Mouse (Mus musculus) small intestine, adult 2 months (tissue): ENCODE measurements at regions not wholly inside any gene's neighbourhood (a gene's known extent, or its start where the extent isn't known, plus 50 kb on each side); places are given as distances from the start of the nearest gene placed in this dataset.
"Not testable (repeated sequence)": the region's sequence is repeated elsewhere in the genome, so short reads cannot be mapped to it uniquely, and the experiment has no call there.

ENCODE experiments used
- H3K27ac ChIP-seq: fragments of 200-500 bp; 2 replicates; pipeline ENCODE4 v1.5.1; 2012; ENCODE audit warnings: low read depth, low read length, control low read depth, inconsistent platforms; ENCODE audit not compliant: insufficient read depth
- H3K27me3 ChIP-seq: fragments of 200-500 bp; 2 replicates; pipeline ENCODE4 v1.6.1; 2012; ENCODE audit warnings: mild to moderate bottlenecking, moderate library complexity, low read length, inconsistent platforms; ENCODE audit not compliant: control insufficient read depth, insufficient read depth
- H3K36me3 ChIP-seq: fragments of 200-500 bp; 2 replicates; pipeline ENCODE4 v1.6.1; 2012; ENCODE audit warnings: mild to moderate bottlenecking, low read length, control low read depth, inconsistent platforms; ENCODE audit not compliant: control insufficient read depth, insufficient read depth
- H3K4me1 ChIP-seq: fragments of 200-500 bp; 2 replicates; pipeline ENCODE4 v1.6.1; 2012; ENCODE audit warnings: low read length, inconsistent platforms, mixed read lengths; ENCODE audit not compliant: control insufficient read depth, insufficient read depth, insufficient read length
- H3K4me3 ChIP-seq: fragments of 200-500 bp; 2 replicates; pipeline ENCODE4 v1.5.1; 2012; ENCODE audit warnings: low read depth, mild to moderate bottlenecking, control low read depth, inconsistent platforms, low read length, moderate library complexity
- CTCF ChIP-seq: fragments of 200-500 bp; IDR thresholded peaks from 2 replicates; pipeline ENCODE4 v1.5.1; 2012; ENCODE audit warnings: low read depth, mild to moderate bottlenecking, control low read depth, inconsistent platforms, low read length, moderate library complexity, mixed read lengths; ENCODE audit not compliant: insufficient replicate concordance, insufficient read length; ENCODE audit errors: extremely low read depth
- POLR2A ChIP-seq: fragments of 200-500 bp; IDR thresholded peaks from 2 replicates; pipeline ENCODE4 v1.6.1; 2012; ENCODE audit warnings: low read depth, mild to moderate bottlenecking, control low read depth, inconsistent platforms, low read length, moderate library complexity
- WGBS: fragments of 180-500 bp; shearing (Covaris S2); methylation state at CpG from one replicate; pipeline ENCODE4 v1.1.7; 2018; 5-methylcytosine and 5-hydroxymethylcytosine counted together

DNA sequence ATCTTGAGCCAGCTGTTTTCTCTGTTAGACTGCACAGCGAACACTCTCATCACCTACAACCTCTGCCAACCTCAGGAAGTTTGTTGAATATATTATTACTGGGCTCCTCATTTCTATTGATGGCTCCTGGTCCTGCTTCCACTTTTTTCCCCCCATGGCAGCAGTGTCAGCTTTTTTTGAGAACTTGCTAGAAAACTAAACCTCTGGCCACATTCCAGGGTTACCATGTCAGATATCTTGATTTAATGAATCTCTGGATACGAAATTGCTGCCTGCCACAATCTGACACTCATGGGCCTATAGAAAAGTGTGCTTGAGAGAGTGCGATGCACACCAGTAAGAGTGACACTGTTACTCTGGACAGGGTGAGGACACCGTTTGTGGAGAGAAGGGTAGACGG, 170.6 kb upstream of the Slc25a13 start:
- H3K27me3 ChIP-seq: no peaks in the 10 kb centered on the region
- no peak for TF ChIP-seq POLR2A
- no peak for TF ChIP-seq CTCF
- no peak overlapping the region for H3K4me3 ChIP-seq
- H3K4me1 ChIP-seq: no peaks in the 10 kb centered on the region
- no peak overlapping the region for H3K27ac ChIP-seq
- 76% methylated on average over 5 of the region's 5 CpGs for WGBS
- no peaks in the 10 kb centered on the region for H3K36me3 ChIP-seq

DNA sequence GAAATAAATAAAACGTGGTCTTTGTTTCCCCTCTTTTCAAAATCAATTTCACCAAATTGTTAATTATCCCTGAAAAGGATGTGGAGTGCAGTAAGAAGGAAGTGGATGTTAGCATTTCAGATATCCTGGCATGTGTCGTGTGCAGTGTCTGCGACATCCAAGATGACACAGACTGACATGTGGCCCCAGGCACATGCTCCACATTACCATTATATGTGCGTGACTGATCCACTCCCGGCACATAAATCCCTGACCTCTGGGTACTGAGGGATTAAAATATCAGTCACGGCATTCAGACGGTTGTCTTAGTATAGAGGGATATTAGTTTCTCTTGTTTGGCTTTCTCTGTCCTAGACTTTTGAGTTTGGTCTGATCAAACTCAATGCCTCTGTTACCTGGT, 168.0 kb upstream of the Slc25a13 start:
- WGBS: 84% methylated on average over 7 of the region's 7 CpGs
- no peak for TF ChIP-seq POLR2A
- TF ChIP-seq CTCF: no peak
- Histone ChIP-seq H3K4me3 (no peak overlapping the region), H3K4me1 (no peaks in the 10 kb centered on the region), H3K27me3 (no peaks in the 10 kb centered on the region), H3K36me3 (no peaks in the 10 kb centered on the region), H3K27ac (no peak overlapping the region)

DNA sequence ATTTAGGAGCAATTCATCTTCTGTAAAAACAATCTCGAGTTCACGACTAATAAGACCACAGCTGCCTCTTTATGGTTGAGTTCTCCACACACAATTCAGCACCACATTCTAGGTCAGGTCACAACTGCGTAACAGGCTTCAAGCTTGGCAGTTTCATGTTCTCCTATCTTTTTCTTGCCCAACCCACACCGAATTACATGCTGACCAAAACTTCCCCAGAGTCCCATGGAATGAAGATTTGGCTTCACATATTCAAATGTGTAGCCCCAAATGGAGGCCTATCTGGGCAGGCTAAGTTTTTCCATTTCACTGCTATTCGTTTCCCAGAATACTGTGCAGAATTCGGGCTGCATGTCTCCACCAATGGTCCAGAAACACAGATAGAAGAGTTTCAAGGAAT, 167.5 kb upstream of the Slc25a13 start:
- Histone ChIP-seq H3K36me3 (no peaks in the 10 kb centered on the region), H3K4me1 (no peaks in the 10 kb centered on the region), H3K4me3 (no peak overlapping the region), H3K27ac (no peak overlapping the region), H3K27me3 (no peaks in the 10 kb centered on the region)
- TF ChIP-seq CTCF (no peak), POLR2A (no peak)
- WGBS: 74% methylated on average over 6 of the region's 6 CpGs

DNA sequence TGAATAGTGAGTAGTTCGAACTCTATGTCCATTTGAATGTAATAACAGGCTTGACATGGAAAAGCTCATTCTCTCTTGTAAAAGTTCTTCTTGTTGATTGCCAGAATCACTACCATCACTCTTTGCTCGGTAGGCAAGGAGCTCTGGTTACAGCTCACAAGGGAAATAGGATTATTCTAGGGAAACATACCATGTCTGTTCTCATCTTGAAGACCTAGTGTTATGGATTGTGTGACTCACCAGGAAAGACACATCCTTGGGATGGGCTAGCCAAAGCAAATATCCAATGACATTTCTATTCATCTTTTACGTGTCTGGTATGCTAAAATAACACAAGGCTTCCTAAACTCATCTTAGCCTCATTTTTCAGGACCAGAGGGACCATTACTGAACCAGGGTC, 155.4 kb upstream of the Slc25a13 start:
- 80% methylated on average over 3 of the region's 3 CpGs for WGBS
- Histone ChIP-seq H3K27ac (no peak overlapping the region), H3K4me3 (no peak overlapping the region), H3K36me3 (no peaks in the 10 kb centered on the region), H3K4me1 (no peaks in the 10 kb centered on the region), H3K27me3 (no peaks in the 10 kb centered on the region)
- TF ChIP-seq POLR2A (no peak), CTCF (no peak)

DNA sequence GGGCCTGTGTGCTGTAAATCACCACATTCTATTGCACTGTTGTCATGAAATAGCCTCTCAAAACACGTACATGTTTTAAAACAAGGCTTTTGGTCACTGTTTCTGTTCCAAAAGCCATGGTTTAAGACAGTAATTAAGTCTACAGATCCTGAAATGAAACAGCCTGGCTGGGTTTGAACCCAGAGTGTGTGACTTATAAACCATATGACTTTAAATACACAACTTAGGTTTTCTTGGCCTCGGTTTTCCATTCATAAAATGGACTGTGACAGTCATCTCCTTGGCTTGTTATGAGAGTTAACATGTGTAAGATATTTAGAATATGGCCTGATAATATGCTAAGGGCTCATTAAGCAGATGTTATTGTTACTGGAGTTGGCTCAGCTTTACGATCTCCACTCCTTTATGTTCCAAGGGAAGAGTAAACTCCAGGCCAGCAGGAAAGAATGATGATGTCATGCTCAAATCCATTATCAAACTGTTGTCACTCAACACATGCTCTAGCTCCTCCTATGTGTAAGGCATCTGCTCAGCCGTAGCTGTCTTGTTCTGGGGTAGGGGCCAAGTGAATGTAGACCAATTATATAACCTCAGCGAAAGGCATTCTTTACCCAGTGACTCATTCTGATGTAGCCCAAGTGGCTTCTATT, 154.6 kb upstream of the Slc25a13 start:
- WGBS: 54% methylated on average over 5 of the region's 5 CpGs
- Histone ChIP-seq H3K27ac (no peak overlapping the region), H3K4me3 (no peak overlapping the region), H3K27me3 (no peaks in the 10 kb centered on the region), H3K36me3 (no peaks in the 10 kb centered on the region), H3K4me1 (no peaks in the 10 kb centered on the region)
- TF ChIP-seq POLR2A (no peak), CTCF (no peak)

DNA sequence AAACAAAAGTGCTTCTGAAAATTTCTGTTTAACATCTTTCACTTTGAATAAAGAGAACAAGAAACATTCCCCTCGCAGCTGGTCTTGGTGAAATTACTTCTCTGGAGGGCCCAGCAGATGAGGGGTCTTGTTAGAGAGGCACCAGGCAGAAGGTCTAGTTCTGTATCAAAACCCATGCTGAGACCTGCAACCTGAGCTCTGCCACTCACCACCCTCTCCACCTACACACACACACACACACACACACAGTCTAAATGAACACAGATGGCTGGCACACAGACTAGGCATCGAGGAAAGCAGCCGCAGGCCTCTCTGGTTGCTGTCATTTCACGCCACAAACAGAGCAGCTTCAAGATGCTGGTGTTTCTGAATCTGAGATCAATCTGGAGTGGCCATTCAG, 147.1 kb upstream of the Slc25a13 start:
- Histone ChIP-seq H3K4me3 (no peak overlapping the region), H3K27ac (no peak overlapping the region), H3K4me1 (no peaks in the 10 kb centered on the region), H3K36me3 (no peaks in the 10 kb centered on the region), H3K27me3 (0 out of 2 replicates have a peak, but pooled peaks cover 2% of the 10 kb centered on the region)
- WGBS: 77% methylated on average over 4 of the region's 4 CpGs
- no peak for TF ChIP-seq POLR2A
- TF ChIP-seq CTCF: no peak

DNA sequence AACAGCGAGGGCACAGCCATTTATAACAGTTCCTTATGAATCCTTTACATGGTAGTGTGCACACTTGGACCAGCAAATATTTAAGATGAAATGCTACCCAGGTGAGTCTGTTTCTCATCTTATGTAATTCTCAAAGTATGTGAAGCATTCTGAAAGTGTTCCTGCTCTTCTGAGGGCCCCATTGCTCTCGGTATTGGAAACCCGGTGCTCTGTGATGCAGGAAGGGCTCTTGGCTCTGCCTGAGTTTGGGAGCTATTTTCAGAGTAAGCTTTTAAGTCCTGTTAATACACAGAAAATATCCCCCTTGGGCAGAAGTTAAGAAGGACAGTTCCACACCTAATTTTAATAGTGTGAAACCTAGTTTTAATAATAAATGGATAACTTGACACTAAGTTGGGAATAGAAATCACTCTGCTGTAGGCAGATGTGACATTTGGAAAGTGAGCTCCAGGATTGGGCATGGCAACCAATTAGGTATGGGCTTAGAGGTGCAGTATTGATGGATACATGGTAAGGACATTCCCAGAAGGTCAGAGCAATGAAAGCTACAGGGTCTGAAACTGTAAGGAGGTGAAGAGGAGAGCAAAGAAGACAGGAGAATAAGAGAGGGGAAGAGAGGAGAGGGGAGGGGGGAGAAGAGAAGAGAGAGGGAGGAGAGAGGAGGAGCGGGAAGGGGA, 145.8 kb upstream of the Slc25a13 start:
- WGBS: 67% methylated on average over 4 of the region's 4 CpGs

DNA sequence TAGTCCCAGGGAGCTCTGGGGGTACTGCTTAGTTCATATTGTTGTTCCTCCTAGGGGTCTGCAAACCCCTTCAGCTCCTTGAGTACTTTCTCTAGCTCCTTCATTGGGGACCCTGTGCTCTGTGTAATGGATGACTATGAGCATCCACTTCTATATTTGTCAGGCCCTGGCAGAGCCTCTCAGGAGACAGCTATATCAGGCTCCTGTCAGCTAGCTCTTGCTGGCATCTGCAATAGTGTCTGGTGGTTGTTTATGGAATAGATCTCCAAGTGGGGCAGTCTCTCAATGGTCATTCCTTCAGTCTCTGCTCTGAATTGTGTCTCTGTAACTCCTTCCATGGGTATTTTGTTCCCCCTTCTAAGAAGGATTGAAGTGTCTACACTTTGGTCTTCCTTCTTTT, 144.2 kb upstream of the Slc25a13 start:
- not testable (repeated sequence) for H3K27me3 ChIP-seq, H3K4me1 ChIP-seq, H3K36me3 ChIP-seq

More for the DNA sequence above, 145.8 kb upstream of the Slc25a13 start:
- Histone ChIP-seq H3K4me1 (no peaks in the 10 kb centered on the region), H3K36me3 (no peaks in the 10 kb centered on the region), H3K4me3 (no peak overlapping the region), H3K27me3 (0 out of 2 replicates have a peak, but pooled peaks cover 2% of the 10 kb centered on the region), H3K27ac (no peak overlapping the region)
- no peak for TF ChIP-seq CTCF

More for the DNA sequence above, 144.2 kb upstream of the Slc25a13 start:
- not testable (repeated sequence) for H3K4me3 ChIP-seq, H3K27ac ChIP-seq
